17 mouse cellular contexts compared by ENCODE assay signal in the genomic region with DNA sequence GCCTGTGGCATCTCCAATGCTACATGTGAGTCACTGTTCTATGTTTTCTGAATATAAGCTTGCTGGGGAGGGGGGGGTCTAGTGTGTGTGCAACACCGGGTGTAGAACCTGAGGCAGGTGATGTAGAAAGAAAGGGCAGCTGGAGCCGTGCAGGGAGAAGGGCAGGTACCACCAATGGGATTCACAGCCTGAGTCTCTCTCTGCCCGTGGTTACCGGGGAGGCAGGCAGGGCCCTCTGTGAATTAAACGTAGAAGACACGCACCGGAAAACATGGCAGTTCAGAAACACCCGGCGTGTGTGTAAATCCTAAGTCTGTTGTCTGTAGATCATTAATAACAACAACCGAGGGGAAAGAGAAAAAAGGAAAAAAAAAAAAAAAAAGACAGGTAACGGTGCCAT. TPM values are rescaled to one million over a fixed set of nuclear protein-coding genes. Genes with fewer than 3 reads are reported as not detected.
DNase-seq lines count a peak whose midpoint lies in the region; ATAC-seq and TF ChIP-seq lines count a peak whose summit lies in the region.
"Had no signal": no experiment of that assay in that cellular context is flagged by ENCODE, and none has a peak within 500 bp of the region (broad histone marks: within the 10 kb centered on the region; RNA-seq: fewer than 3 reads in every experiment).

No protein-coding gene starts in this region.

- peak overlapping the region; percentile 52 for H3K9ac ChIP-seq in forebrain, embryonic 13.5 days
- H3K9ac ChIP-seq in midbrain, embryonic 14.5 days (replicated peaks; ENCODE audit: low read length), result peak overlapping the region; percentile 7; the same call in 1 of the 2 replicates
- H3K9ac ChIP-seq in midbrain, embryonic 11.5 days (ENCODE audit: low read length), result no peak overlapping the region
- peak overlapping the region; percentile 52 for H3K9ac ChIP-seq in forebrain, postnatal 0 days
- H3K9ac ChIP-seq in neural tube, embryonic 13.5 days, result 0 out of 2 replicates have a peak overlapping the region, but pooled peaks have one; percentile 1
- H3K9ac ChIP-seq: intestine, embryonic 15.5 days; limb, embryonic 12.5 days; liver, postnatal 0 days had no signal

- H3K4me3 ChIP-seq in forebrain, embryonic 13.5 days, result 0 out of 2 replicates have a peak overlapping the region, but pooled peaks have one; percentile 7
- no peak overlapping the region for H3K4me3 ChIP-seq in forebrain, embryonic 10.5 days
- no peak overlapping the region for H3K4me3 ChIP-seq in midbrain, embryonic 14.5 days (replicated peaks; ENCODE audit: low read depth, low read length)
- H3K4me3 ChIP-seq in midbrain, embryonic 11.5 days (ENCODE audit: low read depth, low read length), result no peak overlapping the region
- H3K4me3 ChIP-seq in forebrain, postnatal 0 days (ENCODE audit: low read depth, low read length), result peak overlapping the region; percentile 21
- no peak overlapping the region for H3K4me3 ChIP-seq in neural tube, embryonic 13.5 days
- H3K4me3 ChIP-seq: intestine, embryonic 15.5 days had no signal

- H3K4me1 ChIP-seq in forebrain, embryonic 13.5 days, result peaks cover 100% of the 10 kb centered on the region
- peaks cover 79% of the 10 kb centered on the region for H3K4me1 ChIP-seq in forebrain, embryonic 10.5 days
- peaks cover 64% of the 10 kb centered on the region for H3K4me1 ChIP-seq in midbrain, embryonic 14.5 days (ENCODE audit: control insufficient read depth, insufficient read depth, low read length)
- peaks cover 18% of the 10 kb centered on the region for H3K4me1 ChIP-seq in midbrain, embryonic 11.5 days (ENCODE audit: control insufficient read depth, insufficient read depth, low read length)
- peaks cover 18% of the 10 kb centered on the region for H3K4me1 ChIP-seq in forebrain, postnatal 0 days (ENCODE audit: insufficient read depth)
- H3K4me1 ChIP-seq in neural tube, embryonic 13.5 days (replicated peaks), result peaks cover 96% of the 10 kb centered on the region

- peak overlapping the region; percentile 79 for H3K4me2 ChIP-seq in forebrain, embryonic 13.5 days
- peak overlapping the region; percentile 27 for H3K4me2 ChIP-seq in midbrain, embryonic 14.5 days (ENCODE audit: low read length)
- H3K4me2 ChIP-seq in midbrain, embryonic 11.5 days, result no peak overlapping the region
- peak overlapping the region; percentile 88 for H3K4me2 ChIP-seq in forebrain, postnatal 0 days (ENCODE audit: low read depth)
- peak overlapping the region; percentile 40 for H3K4me2 ChIP-seq in neural tube, embryonic 13.5 days
- H3K4me2 ChIP-seq: intestine, embryonic 15.5 days had no signal

- WGBS in forebrain, embryonic 13.5 days, result 58% methylated on average over 10 of the region's 11 CpGs
- 83% methylated on average over 11 of the region's 11 CpGs for WGBS in forebrain, embryonic 10.5 days
- WGBS in midbrain, embryonic 14.5 days, result 53% methylated on average over 11 of the region's 11 CpGs
- 84% methylated on average over 11 of the region's 11 CpGs for WGBS in midbrain, embryonic 11.5 days
- 32% methylated on average over 11 of the region's 11 CpGs for WGBS in forebrain, postnatal 0 days
- 31% methylated on average over 11 of the region's 11 CpGs for WGBS in neural tube, embryonic 13.5 days

- H3K36me3 ChIP-seq in forebrain, embryonic 13.5 days (ENCODE audit: poor library complexity, severe bottlenecking), result peaks cover 19% of the 10 kb centered on the region
- H3K36me3 ChIP-seq in forebrain, embryonic 10.5 days (replicated peaks), result peaks cover 28% of the 10 kb centered on the region
- H3K36me3 ChIP-seq in midbrain, embryonic 14.5 days (ENCODE audit: control insufficient read depth, insufficient read depth, low read length), result 0 out of 2 replicates have a peak, but pooled peaks cover 8% of the 10 kb centered on the region
- no peaks in the 10 kb centered on the region for H3K36me3 ChIP-seq in midbrain, embryonic 11.5 days (ENCODE audit: control insufficient read depth, insufficient read depth, low read length)
- peaks cover 9% of the 10 kb centered on the region for H3K36me3 ChIP-seq in forebrain, postnatal 0 days (ENCODE audit: insufficient read depth)
- H3K36me3 ChIP-seq in neural tube, embryonic 13.5 days, result peaks cover 12% of the 10 kb centered on the region
- H3K36me3 ChIP-seq: intestine, embryonic 15.5 days had no signal

- ATAC-seq in forebrain, embryonic 13.5 days, result no peak
- no peak for ATAC-seq in midbrain, embryonic 14.5 days (ENCODE audit: low FRiP score, low TSS enrichment)
- no peak for ATAC-seq in midbrain, embryonic 11.5 days (ENCODE audit: low FRiP score)
- ATAC-seq in forebrain, postnatal 0 days, result no peak
- ATAC-seq in neural tube, embryonic 13.5 days (ENCODE audit: low read depth), result no peak
- ATAC-seq: intestine, embryonic 15.5 days; liver, postnatal 0 days had no signal

- no peaks in the 10 kb centered on the region; the same call in 1 of the 2 replicates for H3K27me3 ChIP-seq in forebrain, embryonic 13.5 days
- peaks cover 65% of the 10 kb centered on the region for H3K27me3 ChIP-seq in forebrain, embryonic 10.5 days (ENCODE audit: poor library complexity, severe bottlenecking)
- H3K27me3 ChIP-seq in midbrain, embryonic 14.5 days (ENCODE audit: control insufficient read depth, insufficient read depth, low read length), result no peaks in the 10 kb centered on the region
- no peaks in the 10 kb centered on the region for H3K27me3 ChIP-seq in midbrain, embryonic 11.5 days (ENCODE audit: control insufficient read depth, insufficient read depth, low read length)
- no peaks in the 10 kb centered on the region for H3K27me3 ChIP-seq in forebrain, postnatal 0 days (ENCODE audit: insufficient read depth, low read length)
- H3K27me3 ChIP-seq in neural tube, embryonic 13.5 days, result 0 out of 2 replicates have a peak, but pooled peaks cover 4% of the 10 kb centered on the region

- H3K27ac ChIP-seq in forebrain, embryonic 13.5 days, result peak overlapping the region; percentile 54
- no peak overlapping the region for H3K27ac ChIP-seq in forebrain, embryonic 10.5 days
- H3K27ac ChIP-seq in midbrain, embryonic 14.5 days (replicated peaks; ENCODE audit: low read depth, low read length), result 0 out of 2 replicates have a peak overlapping the region, but pooled peaks have one; percentile 26
- H3K27ac ChIP-seq in midbrain, embryonic 11.5 days (ENCODE audit: low read depth, low read length), result no peak overlapping the region
- peak overlapping the region; percentile 62 for H3K27ac ChIP-seq in forebrain, postnatal 0 days (ENCODE audit: low read depth, low read length)
- H3K27ac ChIP-seq in neural tube, embryonic 13.5 days (replicated peaks), result 0 out of 2 replicates have a peak overlapping the region, but pooled peaks have one; percentile 1
- H3K27ac ChIP-seq: intestine, embryonic 15.5 days; macrophage had no signal

- no peak for TF ChIP-seq CTCF in forebrain, postnatal 0 days (IDR thresholded peaks at IDR 0.05; ENCODE audit: low read depth)

- H3K9me3 ChIP-seq in forebrain, embryonic 13.5 days (replicated peaks), result no peaks in the 10 kb centered on the region
- H3K9me3 ChIP-seq in forebrain, embryonic 10.5 days, result no peaks in the 10 kb centered on the region
- no peaks in the 10 kb centered on the region for H3K9me3 ChIP-seq in midbrain, embryonic 14.5 days (ENCODE audit: control insufficient read depth, low read length)
- H3K9me3 ChIP-seq in midbrain, embryonic 11.5 days (ENCODE audit: control insufficient read depth, low read length), result no peaks in the 10 kb centered on the region
- no peaks in the 10 kb centered on the region for H3K9me3 ChIP-seq in forebrain, postnatal 0 days (ENCODE audit: low read length)
- no peaks in the 10 kb centered on the region for H3K9me3 ChIP-seq in neural tube, embryonic 13.5 days
- H3K9me3 ChIP-seq: intestine, embryonic 15.5 days; limb, embryonic 12.5 days had no signal

- no peak for DNase-seq in forebrain, embryonic 10.5 days (ENCODE audit: extremely low spot score, low spot score)
- no peak for DNase-seq in midbrain, embryonic 14.5 days
- DNase-seq in midbrain, embryonic 11.5 days (ENCODE audit: low spot score, missing footprints), result no peak
- peak; percentile 54 for DNase-seq in forebrain, postnatal 0 days
- no peak for DNase-seq in right cerebral cortex, postnatal 4 days
- no peak for DNase-seq in adrenal gland, postnatal 10 days
- DNase-seq: adrenal gland, postnatal 14 days; cerebellum, postnatal 10 days; gastrocnemius, postnatal 25 days; kidney, postnatal 10 days; liver, postnatal 0 days; thymus, postnatal 4 days had no signal

RNA-seq across cellular contexts. Expression of a gene that starts 12.2 kb away (rescaled TPM):
- 53.5 and 61.1 TPM in 2 replicates for polyA plus RNA-seq in forebrain, embryonic 13.5 days (2015; fragmentation: Nextera tagmentation; extraction: Ambion mirVana)
- 3.4 and 5.5 TPM in 2 replicates for polyA plus RNA-seq in forebrain, embryonic 10.5 days (2016; fragmentation: Nextera tagmentation; extraction: Ambion mirVana)
- polyA plus RNA-seq in midbrain, embryonic 14.5 days (2014; fragmentation: Nextera tagmentation; extraction: Ambion mirVana), result 38.4 and 43.3 TPM in 2 replicates
- polyA plus RNA-seq in midbrain, embryonic 11.5 days (2014; fragmentation: Nextera tagmentation; extraction: Ambion mirVana), result 4.5 and 6.3 TPM in 2 replicates
- 103 and 122 TPM in 2 replicates for total RNA-seq in forebrain, postnatal 0 days (2014; rRNA removed)
- polyA plus RNA-seq in forebrain, postnatal 0 days (2015; fragmentation: Nextera tagmentation; extraction: Ambion mirVana), result 45.4 and 70.1 TPM in 2 replicates
- 33.5 and 34.9 TPM in 2 replicates for polyA plus RNA-seq in neural tube, embryonic 13.5 days (2015; fragmentation: Nextera tagmentation; extraction: Ambion mirVana)
- 1 to 10 TPM; 1.7 to 1.9 TPM for total RNA-seq in adrenal gland, postnatal 10 days (2021)
- polyA plus RNA-seq: liver, postnatal 0 days; macrophage had no signal

Comparison
In these comparisons a context has a peak if more than half of its experiments do, and no peak if none do; other contexts are left out.
1. H3K27ac ChIP-seq: peak in forebrain, embryonic 13.5 days (single experiment), midbrain, embryonic 14.5 days (single experiment), forebrain, postnatal 0 days (single experiment) and neural tube, embryonic 13.5 days (single experiment); none in forebrain, embryonic 10.5 days (single experiment) and midbrain, embryonic 11.5 days (single experiment).
2. H3K4me3 ChIP-seq: peak in forebrain, embryonic 13.5 days (single experiment) and forebrain, postnatal 0 days (single experiment); none in forebrain, embryonic 10.5 days (single experiment), midbrain, embryonic 14.5 days (single experiment), midbrain, embryonic 11.5 days (single experiment) and neural tube, embryonic 13.5 days (single experiment).